Mouse (Mus musculus) cortical plate, adult 2 months (tissue): ENCODE results near the gene Shisa8.

Source experiments
- CTCF ChIP-seq: fragments of 200-500 bp; IDR thresholded peaks from 2 replicates; pipeline ENCODE4 v1.5.1; 2011; ENCODE audit warnings: mild to moderate bottlenecking, control low read depth, low read length; ENCODE audit not compliant: insufficient read depth; ENCODE audit errors: extremely low read depth
- POLR2A ChIP-seq: fragments of 200-500 bp; IDR thresholded peaks from 2 replicates; pipeline ENCODE4 v1.6.1; 2011; ENCODE audit warnings: mild to moderate bottlenecking, low read length, control low read depth; ENCODE audit not compliant: insufficient read depth; ENCODE audit errors: extremely low read depth

GRCm38 (mm10) chr15:82221104-82221860, 8.7 kb upstream of the Shisa8 start:
- TF ChIP-seq CTCF (0 out of 2 replicates have a peak, but pooled peaks have one; percentile 8), POLR2A (no peak)
